Mouse (Mus musculus) stomach, postnatal 0 days (tissue): Measurements from ENCODE around the gene Dupd1.

Experiments
- CTCF ChIP-seq: IDR thresholded peaks from 2 replicates; pipeline ENCODE4 v1.5.1; 2016; ENCODE audit warnings: antibody characterized with exemption, low read depth, mild to moderate bottlenecking, moderate library complexity
- EP300 ChIP-seq: optimal IDR thresholded peaks from 2 replicates; pipeline ENCODE3; 2016; ENCODE audit warnings: antibody characterized with exemption

- TF ChIP-seq CTCF (no peak), EP300 (no peak)
Measured at GRCm38 (mm10) chr14:21705462-21705861, 8.9 kb downstream of the Dupd1 start.
